Mouse (Mus musculus) c-Kit-negative CD71-positive TER-119-positive erythroid progenitor cells, embryonic 14.5 days (primary cell): ENCODE measurements around the gene Rgs16.
"Not testable (repeated sequence)": the region's sequence is repeated elsewhere in the genome, so short reads cannot be mapped to it uniquely, and the experiment has no call there.

Experiments used
- DNase-seq: peaks from one replicate; pipeline ENCODE4 v3.0.0-alpha.2; 2013; ENCODE audit warnings: low read depth, low spot score

The Rgs16 gene

GRCm38 (mm10) chr1:153751763-153752301, 11.7 kb downstream of the Rgs16 start:
- peak; percentile 25 for DNase-seq

- no peak for DNase-seq
Measured at GRCm38 (mm10) chr1:153752521-153752920, 12.4 kb downstream of the Rgs16 start.

DNA sequence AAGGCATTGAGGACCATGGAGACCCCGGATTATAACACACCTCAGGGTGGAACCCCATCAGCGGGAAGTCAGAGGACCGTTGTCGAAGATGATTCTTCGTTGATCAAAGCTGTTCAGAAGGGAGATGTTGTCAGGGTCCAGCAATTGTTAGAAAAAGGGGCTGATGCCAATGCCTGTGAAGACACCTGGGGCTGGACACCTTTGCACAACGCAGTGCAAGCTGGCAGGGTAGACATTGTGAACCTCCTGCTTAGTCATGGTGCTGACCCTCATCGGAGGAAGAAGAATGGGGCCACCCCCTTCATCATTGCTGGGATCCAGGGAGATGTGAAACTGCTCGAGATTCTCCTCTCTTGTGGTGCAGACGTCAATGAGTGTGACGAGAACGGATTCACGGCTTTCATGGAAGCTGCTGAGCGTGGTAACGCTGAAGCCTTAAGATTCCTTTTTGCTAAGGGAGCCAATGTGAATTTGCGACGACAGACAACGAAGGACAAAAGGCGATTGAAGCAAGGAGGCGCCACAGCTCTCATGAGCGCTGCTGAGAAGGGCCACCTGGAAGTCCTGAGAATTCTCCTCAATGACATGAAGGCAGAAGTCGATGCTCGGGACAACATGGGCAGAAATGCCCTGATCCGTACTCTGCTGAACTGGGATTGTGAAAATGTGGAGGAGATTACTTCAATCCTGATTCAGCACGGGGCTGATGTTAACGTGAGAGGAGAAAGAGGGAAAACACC, 13.7 kb downstream of the Rgs16 start:
- DNase-seq, result no peak

DNA sequence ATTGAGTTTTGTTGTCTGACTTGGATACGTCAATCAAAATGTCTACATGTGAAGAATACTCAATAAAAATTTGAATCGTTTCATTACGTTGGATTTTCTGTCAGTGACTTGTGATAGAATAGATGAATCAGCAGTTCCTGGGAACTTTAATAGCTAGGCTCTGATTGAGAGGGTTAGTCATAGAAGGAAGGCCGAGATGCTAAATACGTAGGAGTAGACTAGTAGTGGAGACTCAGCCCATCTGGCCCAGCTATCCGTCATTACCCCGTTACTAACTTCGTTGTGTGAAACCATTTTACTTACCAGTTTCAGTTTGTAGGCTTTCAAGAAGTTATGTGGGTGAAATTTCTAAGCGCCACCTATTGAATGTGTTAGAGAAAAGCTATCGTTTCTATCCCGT, 24.0 kb downstream of the Rgs16 start:
- DNase-seq, result no peak

- DNase-seq, result no peak
Measured at GRCm38 (mm10) chr1:153766298-153766697, 26.1 kb downstream of the Rgs16 start.

GRCm38 (mm10) chr1:153767281-153767680, 27.1 kb downstream of the Rgs16 start:
- DNase-seq, result no peak

- no peak for DNase-seq
Measured at GRCm38 (mm10) chr1:153768465-153768864, 28.3 kb downstream of the Rgs16 start.

DNA sequence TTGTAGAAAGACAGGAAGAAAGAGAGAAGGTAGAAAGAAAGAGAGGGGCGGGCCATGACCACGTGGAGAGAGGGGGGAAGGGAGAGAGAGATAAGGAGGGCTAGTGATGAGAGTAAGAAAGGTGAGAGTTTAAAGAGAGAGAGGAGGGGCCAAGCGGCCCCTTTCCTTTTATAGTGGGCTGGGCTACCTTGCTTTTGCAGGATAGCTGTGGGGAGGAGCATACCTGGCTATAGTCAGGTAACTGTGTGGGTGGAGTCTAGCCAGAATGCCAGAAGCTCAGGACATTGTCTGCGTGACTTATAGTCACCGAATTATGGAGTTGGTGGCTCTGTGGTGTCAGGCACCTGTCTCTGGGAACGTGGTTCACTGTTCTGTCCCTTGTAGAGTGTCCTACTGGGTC, 29.4 kb downstream of the Rgs16 start:
- not testable (repeated sequence) for DNase-seq

GRCm38 (mm10) chr1:153769998-153770775, 30.0 kb downstream of the Rgs16 start:
- no peak for DNase-seq

DNA sequence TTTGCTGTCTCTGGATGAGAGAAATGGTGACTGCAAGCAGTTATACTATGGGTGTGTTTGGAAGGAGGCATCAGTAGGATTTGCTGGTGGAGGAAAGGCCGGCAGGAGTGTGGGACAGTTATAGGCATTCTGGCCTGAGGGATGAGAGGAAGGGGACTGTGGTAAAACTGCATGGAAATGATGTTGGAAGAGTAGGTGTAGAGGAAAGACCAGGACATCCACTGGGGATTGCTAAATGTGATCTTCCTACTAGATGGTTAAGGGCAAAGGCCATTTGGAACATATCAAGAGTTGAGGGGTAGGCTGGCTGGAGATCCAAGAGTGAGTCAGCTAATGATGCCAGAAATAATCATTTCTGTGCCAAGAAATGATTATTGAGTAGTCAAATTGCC, 30.6 kb downstream of the Rgs16 start:
- DNase-seq, result no peak

DNA sequence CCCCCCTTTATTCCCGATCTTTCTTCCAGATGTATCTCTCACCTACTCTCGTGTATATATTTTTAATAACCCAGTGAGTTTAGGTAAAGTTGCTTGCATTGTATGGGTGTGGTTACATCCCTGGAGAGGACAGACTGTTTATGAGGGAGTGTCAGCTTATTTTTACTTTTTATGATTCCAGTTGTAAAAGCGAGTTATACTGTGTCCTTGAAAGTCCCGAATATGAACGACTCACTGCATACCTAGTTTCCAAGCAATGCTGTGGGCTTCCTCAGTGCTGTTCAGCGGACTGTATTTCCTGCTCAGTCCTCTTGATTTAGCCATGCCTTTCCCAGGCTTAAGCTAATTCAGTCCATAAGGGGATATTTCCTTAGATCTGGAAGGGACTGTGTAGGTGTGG, 35.0 kb downstream of the Rgs16 start:
- no peak for DNase-seq

GRCm38 (mm10) chr1:153776257-153776656, 36.1 kb downstream of the Rgs16 start:
- DNase-seq, result no peak

GRCm38 (mm10) chr1:153778205-153778604, 38.1 kb downstream of the Rgs16 start:
- no peak for DNase-seq

DNA sequence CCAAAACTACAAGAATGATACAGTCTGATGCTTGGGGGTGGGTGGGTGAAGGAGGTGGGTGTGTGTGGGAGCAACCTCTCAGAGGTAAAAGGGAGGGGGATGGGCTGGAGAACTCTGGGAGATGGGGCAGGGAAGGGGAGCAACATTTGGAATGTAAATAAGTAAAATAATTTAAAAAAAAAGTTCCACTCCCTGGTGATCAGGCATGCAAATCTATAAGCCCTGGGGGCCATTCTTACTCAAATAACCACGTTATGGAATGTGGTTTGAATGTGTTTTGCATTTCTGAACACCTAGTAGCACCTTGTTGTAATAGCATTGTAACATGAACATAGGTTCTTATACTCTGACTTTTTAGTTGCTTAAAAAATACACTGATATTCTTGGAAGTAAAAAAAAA, 43.2 kb downstream of the Rgs16 start:
- no peak for DNase-seq

DNA sequence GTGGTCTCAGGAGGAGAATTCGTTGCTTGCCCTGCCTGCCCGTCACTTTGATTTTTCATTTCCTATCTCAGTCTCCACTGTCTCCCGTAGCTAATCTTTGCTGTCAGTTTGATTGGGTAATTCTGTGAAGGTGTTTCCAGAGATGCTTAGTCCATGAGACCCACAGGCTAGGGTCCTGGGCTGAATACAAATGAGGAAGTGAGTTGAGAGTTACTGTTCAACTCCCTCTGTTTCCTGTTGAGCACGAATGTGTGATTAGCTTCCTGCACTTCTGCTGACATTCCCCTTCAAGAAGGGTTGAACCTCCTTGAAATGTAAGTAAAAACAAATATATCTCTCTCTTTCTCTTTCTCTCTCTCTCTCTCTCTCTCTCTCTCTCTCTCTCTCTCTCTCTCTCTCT, 45.5 kb downstream of the Rgs16 start:
- DNase-seq, result no peak

DNA sequence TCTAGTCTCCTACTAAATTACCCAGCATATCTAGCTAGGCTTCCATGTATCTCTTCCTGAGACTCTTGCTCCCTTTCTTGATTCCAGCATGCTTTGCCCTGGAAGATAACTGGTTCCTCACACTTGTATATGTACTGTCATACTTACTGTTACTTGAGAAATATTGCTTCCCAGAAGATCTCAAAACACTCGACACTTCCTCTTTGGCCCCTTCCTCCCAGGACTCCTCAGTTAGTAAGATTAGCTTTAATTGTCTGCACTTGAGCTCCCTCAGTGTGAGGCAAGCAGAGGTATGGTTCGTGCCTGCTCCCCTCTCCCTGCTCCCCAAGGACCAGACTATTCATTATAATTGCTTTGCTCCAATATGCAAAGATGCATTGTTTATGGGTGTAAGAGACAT, 50.6 kb downstream of the Rgs16 start:
- no peak for DNase-seq

DNA sequence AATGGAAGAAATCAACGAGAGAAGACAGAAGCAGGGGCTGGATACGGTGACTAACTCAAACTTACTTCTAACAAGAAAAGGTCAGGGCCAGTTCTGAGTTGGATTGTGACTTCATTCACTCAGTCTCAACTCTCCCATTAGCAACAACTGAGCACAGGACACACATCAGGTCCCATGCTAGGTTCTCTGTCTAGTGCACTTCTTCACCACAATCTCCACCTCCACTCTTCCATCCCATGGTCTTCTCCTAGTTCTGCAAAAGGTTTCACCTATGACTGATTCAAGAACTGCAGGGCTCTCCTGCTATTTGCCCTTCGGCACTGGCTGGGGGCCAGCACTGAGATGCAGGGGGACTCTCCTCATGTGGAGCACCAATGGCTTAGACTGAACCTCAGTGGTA, 54.1 kb downstream of the Rgs16 start:
- no peak for DNase-seq
